Mouse (Mus musculus) CH12.LX (cell line): ENCODE results near the gene Uso1. TPM values are rescaled to one million over a fixed set of nuclear protein-coding genes. Genes with fewer than 3 reads are reported as not detected.

Experiments
- DNase-seq: peaks from one replicate; pipeline ENCODE4 v3.0.0-alpha.2; 2013; ENCODE audit errors: extremely low read depth
- H3K27ac ChIP-seq: 2 replicates; pipeline ENCODE4 v1.5.1; 2012; ENCODE audit warnings: low read depth, mild to moderate bottlenecking, control low read depth, moderate library complexity; ENCODE audit not compliant: insufficient read depth
- H3K27me3 ChIP-seq: replicated peaks from 2 replicates; pipeline ENCODE3; 2012; ENCODE audit warnings: inconsistent platforms
- H3K36me3 ChIP-seq, 2 experiments: replicated peaks in 1 of 2; 2 replicates each; pipeline versions ENCODE3 to v1.6.1; 2012; ENCODE audit warnings: inconsistent platforms in 1 of 2, low read length in 1 of 2, mild to moderate bottlenecking in 1 of 2, mixed read lengths in 1 of 2, moderate library complexity in 1 of 2; ENCODE audit not compliant: control insufficient read depth in 1 of 2, insufficient read depth in 1 of 2
- H3K4me1 ChIP-seq, 2 experiments: 2 replicates each; pipeline ENCODE4 v1.6.1; 2012; ENCODE audit warnings: inconsistent platforms in 1 of 2, moderate library complexity in 1 of 2; ENCODE audit not compliant: insufficient read depth in 2 of 2, control insufficient read depth in 1 of 2
- H3K4me2 ChIP-seq: 2 replicates; pipeline ENCODE4 v1.6.1; 2012; ENCODE audit warnings: low read depth, mild to moderate bottlenecking, control low read depth; ENCODE audit not compliant: poor library complexity, insufficient read depth, severe bottlenecking
- H3K4me3 ChIP-seq, 3 experiments: fragments of 150-350 bp in 1 of 3; sonication (generic) in 1 of 3; replicated peaks in 1 of 3; 2 replicates each; pipeline versions ENCODE3 to v1.5.1; 2011 to 2012; ENCODE audit warnings: low read depth in 2 of 3, low read length in 2 of 3, mild to moderate bottlenecking in 2 of 3, moderate library complexity in 2 of 3, control low read depth in 1 of 3, improper control_type of control experiment in 1 of 3, inconsistent platforms in 1 of 3, mixed read lengths in 1 of 3; ENCODE audit not compliant: poor library complexity in 1 of 3
- H3K79me2 ChIP-seq: replicated peaks from 2 replicates; pipeline ENCODE4 v1.6.1; 2012; ENCODE audit warnings: mild to moderate bottlenecking, moderate library complexity; ENCODE audit not compliant: control insufficient read depth, poor library complexity, insufficient read depth, severe bottlenecking; ENCODE audit errors: extremely low read depth
- H3K9ac ChIP-seq: 2 replicates; pipeline ENCODE4 v1.6.1; 2012; ENCODE audit warnings: low read depth, mild to moderate bottlenecking, control low read depth, moderate library complexity; ENCODE audit not compliant: insufficient read depth
- H3K9me3 ChIP-seq: replicated peaks from 2 replicates; pipeline ENCODE3; 2012; ENCODE audit warnings: low read length, inconsistent platforms, mixed read lengths
- CHD1 ChIP-seq: IDR thresholded peaks from 2 replicates; pipeline ENCODE4 v1.6.1; 2012; ENCODE audit warnings: low read depth, low read length, improper control_type of control experiment, inconsistent platforms
- CTCF ChIP-seq, 2 experiments: IDR thresholded peaks in 1 of 2; conservative IDR thresholded peaks in 1 of 2; 2 replicates each; pipeline ENCODE4 v1.5.1; 2011 to 2012; ENCODE audit warnings: low read depth in 2 of 2, low read length in 2 of 2, improper control_type of control experiment in 1 of 2, inconsistent platforms in 1 of 2, mild to moderate bottlenecking in 1 of 2, moderate library complexity in 1 of 2
- ELF1 ChIP-seq: IDR thresholded peaks from 2 replicates; pipeline ENCODE4 v1.6.1; 2014; ENCODE audit warnings: low read depth, mild to moderate bottlenecking, inconsistent platforms, low read length, improper control_type of control experiment
- EP300 ChIP-seq: IDR thresholded peaks from 2 replicates; pipeline ENCODE4 v1.6.1; 2011; ENCODE audit warnings: low read length, improper control_type of control experiment
- ETS1 ChIP-seq: conservative IDR thresholded peaks from 2 replicates; pipeline ENCODE4 v1.6.1; 2012; ENCODE audit warnings: low read depth, mild to moderate bottlenecking, inconsistent platforms, low read length, improper control_type of control experiment, moderate library complexity
- GABPA ChIP-seq: IDR thresholded peaks from 2 replicates; pipeline ENCODE4 v1.6.1; 2012; ENCODE audit warnings: low read depth, low read length, improper control_type of control experiment, inconsistent platforms; ENCODE audit not compliant: insufficient replicate concordance
- HCFC1 ChIP-seq: IDR thresholded peaks from 2 replicates; pipeline ENCODE4 v1.6.1; 2012; ENCODE audit warnings: low read depth, mild to moderate bottlenecking, inconsistent platforms, low read length, improper control_type of control experiment
- MAFK ChIP-seq: IDR thresholded peaks from 2 replicates; pipeline ENCODE4 v1.6.1; 2011; ENCODE audit warnings: low read length, improper control_type of control experiment; ENCODE audit not compliant: insufficient replicate concordance
- MAZ ChIP-seq: IDR thresholded peaks from 2 replicates; pipeline ENCODE4 v1.6.1; 2012; ENCODE audit warnings: low read depth, mild to moderate bottlenecking, inconsistent platforms, low read length, improper control_type of control experiment, moderate library complexity
- NELFE ChIP-seq: IDR thresholded peaks from 2 replicates; pipeline ENCODE4 v1.6.1; 2011; ENCODE audit warnings: low read depth, low read length, improper control_type of control experiment
- NRF1 ChIP-seq: IDR thresholded peaks from 2 replicates; pipeline ENCODE4 v1.6.1; 2014; ENCODE audit warnings: low read depth, mild to moderate bottlenecking, inconsistent platforms, low read length, improper control_type of control experiment, moderate library complexity
- SIN3A ChIP-seq: IDR thresholded peaks from 2 replicates; pipeline ENCODE4 v1.6.1; 2012; ENCODE audit warnings: low read length, improper control_type of control experiment, inconsistent platforms
- SMC3 ChIP-seq: IDR thresholded peaks from 2 replicates; pipeline ENCODE4 v1.6.1; 2011; ENCODE audit warnings: low read depth, low read length, improper control_type of control experiment
- TCF12 ChIP-seq: IDR thresholded peaks from 2 replicates; pipeline ENCODE4 v1.6.1; 2014; ENCODE audit warnings: low read depth, mild to moderate bottlenecking, inconsistent platforms, low read length, improper control_type of control experiment
- USF1 ChIP-seq: IDR thresholded peaks from 2 replicates; pipeline ENCODE4 v1.6.1; 2014; ENCODE audit warnings: low read depth, mild to moderate bottlenecking, inconsistent platforms, low read length, improper control_type of control experiment
- USF2 ChIP-seq: conservative IDR thresholded peaks from 2 replicates; pipeline ENCODE4 v1.6.1; 2011; ENCODE audit warnings: low read depth, low read length, improper control_type of control experiment
- ZC3H11A ChIP-seq: IDR thresholded peaks from 2 replicates; pipeline ENCODE4 v1.6.1; 2012; ENCODE audit warnings: low read depth, mild to moderate bottlenecking, inconsistent platforms, low read length, improper control_type of control experiment
- ZMIZ1 ChIP-seq: IDR thresholded peaks from 2 replicates; pipeline ENCODE4 v1.6.1; 2012; ENCODE audit warnings: low read depth, mild to moderate bottlenecking, inconsistent platforms, low read length, improper control_type of control experiment
- dilution Hi-C: fragments of 300-500 bp; cut with MboI; formaldehyde crosslinking; loops from 2 replicates; pipeline ENCODE4 v1.14.3; 2020; ENCODE audit warnings: low sequenced_read_pairs; ENCODE audit not compliant: extremely low pct_unique_long_range_greater_than_20kb, extremely low pct_ligation_motif_present
- in situ Hi-C: fragments of 300-500 bp; cut with MboI; formaldehyde crosslinking; loops from 3 replicates; pipeline ENCODE4 v1.14.3; 2019; ENCODE audit warnings: low sequenced_read_pairs, low pct_ligation_motif_present, low pct_unique_long_range_greater_than_20kb, mixed read lengths
- polyA plus RNA-seq: library from polyadenylated mRNA; unstranded; fragments of >175 nt; gene quantifications from 2 replicates; pipeline ENCODE4 v1.2.1, GENCODE M21; 2012; ENCODE audit warnings: low read depth; ENCODE audit not compliant: insufficient read length
- total RNA-seq, 2 experiments: library from RNA; depleted of rRNA; stranded (reverse); fragments of 300-350 nt in 1 of 2; fragments of >200 nt in 1 of 2; gene quantifications; 2 replicates each; pipeline ENCODE4 v1.2.3; 2012 to 2014

The Uso1 gene
- total and polyA plus RNA-seq, 3 experiments, result 19.9 to 63.7 (median 20.9) TPM

GRCm38 (mm10) chr5:92127141-92127625 is 10.6 kb upstream of the Uso1 start:
- Histone ChIP-seq H3K4me3 (no peak overlapping the region), H3K9me3 (peaks cover 3% of the 10 kb centered on the region), H3K36me3 (peaks cover 0 to 35% of the 10 kb centered on the region in 2 experiments), H3K27ac (no peak overlapping the region), H3K9ac (no peak overlapping the region), H3K79me2 (no peaks in the 10 kb centered on the region), H3K4me1 (peaks cover 0 to 28% of the 10 kb centered on the region in 2 experiments; a peak in 3 of 4 replicates), H3K4me2 (no peak overlapping the region), H3K27me3 (no peaks in the 10 kb centered on the region)
- DNase-seq, result no peak
- no peak for TF ChIP-seq NRF1
- no peak for TF ChIP-seq CHD1
- TF ChIP-seq CTCF (conservative IDR thresholded peaks at IDR 0.05 in 1 of 2, IDR thresholded peaks at IDR 0.05 in 1 of 2; ENCODE audit: low read depth in 2 of 2, low read length in 2 of 2), result no peak
- TF ChIP-seq USF1, result no peak
- no peak for TF ChIP-seq GABPA
- no peak for TF ChIP-seq EP300
- TF ChIP-seq MAFK, result no peak
- no peak for TF ChIP-seq HCFC1
- TF ChIP-seq ETS1, result no peak
- TF ChIP-seq SIN3A, result no peak
- no peak for TF ChIP-seq ZC3H11A
- no peak for TF ChIP-seq NELFE
- in situ Hi-C loops (no loop called here), dilution Hi-C loops (no loop called here)

DNA sequence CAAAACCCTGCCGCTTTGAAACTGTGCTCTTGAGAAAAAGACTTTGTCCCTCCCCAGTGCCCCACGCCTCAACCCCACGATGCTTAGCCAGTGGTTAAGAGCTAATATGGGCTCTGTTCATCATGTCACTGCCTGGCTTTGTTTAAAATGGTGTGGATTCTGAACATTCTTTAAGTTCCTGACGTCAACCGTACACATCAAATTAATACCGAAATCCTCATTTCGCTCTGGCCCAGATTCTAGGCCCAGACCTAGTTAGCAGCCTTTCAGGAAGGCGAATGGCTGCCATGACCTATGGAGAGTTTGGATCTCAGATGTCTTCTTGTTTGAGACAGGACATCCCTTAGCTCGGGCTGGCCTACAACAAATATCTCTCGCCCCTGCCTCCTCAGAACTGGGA is 10.0 kb upstream of the Uso1 start:
- TF ChIP-seq SMC3 (no peak), ZMIZ1 (no peak), USF2 (no peak), ELF1 (no peak), MAZ (no peak), TCF12 (no peak), EP300 (no peak)
- in situ Hi-C loops (no loop called here), dilution Hi-C loops (no loop called here)
- Histone ChIP-seq H3K9me3 (peaks cover 3% of the 10 kb centered on the region), H3K27me3 (no peaks in the 10 kb centered on the region), H3K4me1 (peaks cover 0 to 28% of the 10 kb centered on the region in 2 experiments; a peak in 3 of 4 replicates), H3K79me2 (no peaks in the 10 kb centered on the region), H3K27ac (no peak overlapping the region), H3K4me2 (no peak overlapping the region), H3K9ac (no peak overlapping the region), H3K36me3 (peaks cover 0 to 33% of the 10 kb centered on the region in 2 experiments), H3K4me3 (no peak overlapping the region)
- no peak for DNase-seq
